Mouse (Mus musculus): ENCODE results near the gene Pias1. TPM values are rescaled to one million over a fixed set of nuclear protein-coding genes. Genes with fewer than 3 reads are reported as not detected.

The Pias1 gene
- total RNA-seq (2015) (56.1 and 75.9 TPM in 2 replicates), total RNA-seq (2017) (20.3 and 40.8 TPM in 2 replicates)

DNA sequence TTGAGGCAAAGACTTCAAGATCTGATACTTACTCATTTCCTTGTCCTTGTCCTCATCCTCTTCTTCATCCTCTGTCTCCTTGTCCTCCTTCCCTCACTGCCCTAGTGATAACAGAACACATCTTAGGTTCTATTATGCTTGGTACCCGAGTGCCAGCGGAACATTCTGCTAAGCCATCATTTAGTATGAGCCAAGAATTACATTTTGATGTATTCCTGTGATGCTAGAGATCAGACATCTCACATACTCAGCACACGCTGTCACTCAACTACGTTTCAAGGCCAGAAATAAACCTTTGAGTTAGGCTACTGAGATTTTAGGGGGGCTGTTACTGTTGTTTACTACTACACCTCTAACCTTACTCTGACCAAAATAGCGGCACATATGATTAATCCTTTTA, at the start of gene Pias1:
TSS of gene Pias1 (minus strand) at position 101 of the 400 bp plus-strand sequence.
- no peak for ATAC-seq (replicated peaks; ENCODE audit: poor library complexity)

DNA sequence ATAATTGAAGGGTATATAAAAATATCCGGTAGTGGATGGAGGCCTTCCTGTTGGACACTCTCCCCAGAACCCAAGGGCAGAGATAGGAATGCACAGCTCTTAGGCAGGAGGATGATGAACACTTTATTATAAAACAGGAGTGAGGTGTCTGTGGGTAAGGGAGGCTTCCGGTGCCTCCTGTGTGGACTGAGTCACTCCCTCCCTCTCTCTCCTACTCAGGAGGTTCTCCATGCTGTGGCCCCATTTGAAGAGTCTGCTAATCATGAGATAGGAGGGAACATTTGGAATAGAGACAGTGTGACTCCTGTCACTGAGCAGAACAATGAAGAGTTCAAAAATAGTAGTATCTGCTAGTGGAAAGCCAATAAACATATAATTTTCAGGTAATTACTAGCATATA, 47.7 kb upstream of the Pias1 start:
- no peak for ATAC-seq (replicated peaks; ENCODE audit: poor library complexity)

DNA sequence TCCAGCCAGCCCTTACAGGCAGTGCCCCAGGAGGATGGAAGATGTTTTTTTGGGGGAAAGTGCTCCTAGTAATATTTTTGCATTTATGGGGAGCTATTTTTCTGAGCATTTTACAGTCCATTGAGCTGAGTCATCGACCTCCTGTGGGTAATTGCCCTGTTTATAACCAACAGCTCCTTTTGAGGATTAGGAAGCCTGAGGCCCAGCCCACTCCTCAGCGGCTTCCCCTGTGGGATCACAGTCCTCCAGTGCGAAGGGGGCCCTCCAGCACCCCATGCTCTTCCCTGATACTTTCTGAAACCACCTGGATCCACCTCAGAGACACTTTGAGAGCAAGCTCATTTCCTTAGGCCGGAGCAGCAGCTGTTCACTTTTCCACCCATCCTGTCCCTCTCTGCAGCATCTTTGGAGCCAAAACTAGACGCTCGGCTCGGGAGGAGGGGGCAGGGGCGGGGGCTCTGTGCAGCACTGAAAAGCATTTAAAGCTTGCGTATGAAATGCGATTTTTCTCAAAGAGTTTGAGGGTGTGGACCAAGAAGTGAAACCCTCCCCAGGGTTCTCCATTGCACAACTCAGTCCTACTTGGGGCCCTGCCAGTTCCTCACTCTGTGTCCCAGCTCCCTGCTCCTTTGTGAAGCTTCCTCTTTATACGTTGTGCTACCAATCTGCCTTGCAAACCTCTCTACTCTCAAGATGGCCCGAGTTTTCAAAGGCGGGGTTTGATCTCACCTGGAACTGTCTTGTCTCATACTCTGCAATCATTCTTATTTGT, 43.5 kb upstream of the Pias1 start:
- ATAC-seq (replicated peaks; ENCODE audit: poor library complexity) = peak; percentile 96

DNA sequence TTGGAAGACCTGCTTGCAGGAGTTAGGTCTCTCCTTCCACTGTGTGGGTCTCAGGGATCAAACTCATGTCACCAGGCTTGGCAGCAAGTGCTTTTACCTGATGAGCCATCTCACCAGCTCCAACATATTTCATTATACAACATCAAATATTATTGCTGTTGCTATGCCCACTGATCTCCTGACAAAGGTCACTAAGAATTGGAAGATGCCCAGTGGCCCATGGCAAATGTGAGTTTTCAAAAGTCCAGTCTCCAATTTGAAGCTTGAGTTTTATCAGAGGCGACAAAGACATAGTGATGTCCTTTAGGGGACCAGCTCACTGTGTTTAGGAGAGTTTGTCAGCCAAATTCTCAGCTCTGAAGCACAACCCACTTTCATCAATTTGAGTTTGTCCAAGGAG, 34.8 kb upstream of the Pias1 start:
- ATAC-seq (replicated peaks; ENCODE audit: poor library complexity) = no peak

DNA sequence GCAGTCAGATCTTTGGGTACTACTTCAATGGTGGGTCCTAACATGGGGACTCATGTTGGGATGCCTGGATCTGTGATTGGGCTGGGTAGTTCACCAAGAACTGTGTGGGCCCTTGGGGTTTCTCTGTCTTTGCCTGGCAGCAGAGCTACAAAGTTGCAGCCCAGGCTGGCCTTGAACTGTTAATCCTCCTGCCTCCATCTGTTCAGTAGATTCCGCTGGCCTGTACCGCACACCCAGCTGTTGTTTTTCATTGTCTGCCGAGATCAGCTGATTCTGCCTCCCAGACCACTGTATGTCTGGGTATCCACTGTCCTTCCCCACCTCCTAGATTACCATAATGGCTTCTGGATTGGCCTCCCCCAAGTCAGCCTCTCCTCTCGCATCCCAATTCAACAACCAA, 19.6 kb upstream of the Pias1 start:
- no peak for ATAC-seq (replicated peaks; ENCODE audit: poor library complexity)

DNA sequence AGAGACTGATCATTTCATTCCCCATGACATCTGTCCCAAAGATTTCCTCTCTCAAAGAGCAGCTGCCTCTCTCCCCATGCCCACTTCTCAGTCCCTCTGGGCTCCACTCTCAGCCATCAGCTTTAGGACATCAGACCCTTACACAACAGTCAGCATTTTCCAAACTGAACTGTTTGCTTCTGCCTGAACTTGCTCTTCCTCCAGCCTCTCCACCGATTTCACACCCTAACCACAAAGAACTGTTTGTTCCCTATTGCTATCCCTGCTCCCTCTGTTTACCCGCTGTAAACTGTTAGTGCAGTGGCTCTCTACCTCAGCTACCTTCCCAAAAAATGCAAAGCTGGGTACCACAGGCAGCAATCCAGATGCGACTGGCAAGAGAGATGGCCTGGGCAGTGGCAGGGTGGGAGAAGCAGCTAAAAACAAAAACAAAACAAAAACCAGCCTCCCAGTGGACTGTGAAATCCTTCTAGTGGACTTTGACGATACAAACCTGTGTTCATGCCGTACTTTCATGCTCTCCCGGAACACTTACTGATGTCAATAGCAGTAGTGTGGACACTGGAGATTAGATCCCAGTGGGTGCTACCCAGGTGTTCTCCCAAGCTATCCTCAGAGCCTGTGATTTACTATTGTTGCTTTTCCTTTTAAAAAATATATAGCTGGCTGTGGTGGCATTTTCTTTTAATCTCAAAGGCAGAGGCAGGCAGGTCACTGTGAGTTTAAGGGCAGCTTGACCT, 18.5 kb upstream of the Pias1 start:
- no peak for ATAC-seq (replicated peaks; ENCODE audit: poor library complexity)

DNA sequence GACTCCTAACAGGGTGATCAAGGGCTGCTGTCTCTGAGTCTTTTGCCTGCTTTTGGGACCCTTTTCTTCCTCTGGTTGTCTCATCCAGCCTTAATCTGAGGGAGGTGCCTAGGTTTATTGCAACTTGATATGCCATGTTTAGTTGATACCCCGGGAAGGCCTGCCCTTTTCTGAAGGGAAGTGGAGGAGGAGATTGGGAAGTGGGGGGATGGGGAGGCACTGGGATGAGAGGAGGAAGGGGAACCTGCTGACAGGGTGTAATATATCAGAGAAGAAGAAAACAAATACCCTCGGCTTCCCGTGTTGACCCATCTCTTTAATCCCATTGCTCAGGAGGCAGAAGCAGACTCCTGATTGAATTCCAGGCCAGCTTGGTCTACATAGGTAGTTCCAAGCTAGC, 10.8 kb upstream of the Pias1 start:
- no peak for ATAC-seq (replicated peaks; ENCODE audit: poor library complexity)

DNA sequence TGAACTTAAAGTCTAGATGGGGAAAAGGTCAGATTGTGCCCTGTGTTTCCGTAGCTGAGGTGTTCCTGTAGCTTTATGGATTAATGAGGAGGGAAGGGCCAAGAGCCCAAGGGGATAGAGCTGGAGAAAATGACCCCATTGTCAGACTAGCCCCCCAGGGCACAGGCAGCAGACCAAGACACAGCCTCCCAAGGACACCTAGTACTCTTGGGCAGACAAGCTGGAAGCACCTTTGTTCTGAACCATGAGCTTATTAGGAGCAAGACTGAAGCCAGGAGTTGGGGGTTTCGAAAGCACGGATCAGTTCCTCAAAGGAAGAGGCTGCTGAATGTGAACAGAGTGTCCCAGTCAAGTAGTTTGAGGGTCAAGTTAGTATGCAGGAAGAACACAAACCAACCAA, 9.9 kb upstream of the Pias1 start:
- no peak for ATAC-seq (replicated peaks; ENCODE audit: poor library complexity)

DNA sequence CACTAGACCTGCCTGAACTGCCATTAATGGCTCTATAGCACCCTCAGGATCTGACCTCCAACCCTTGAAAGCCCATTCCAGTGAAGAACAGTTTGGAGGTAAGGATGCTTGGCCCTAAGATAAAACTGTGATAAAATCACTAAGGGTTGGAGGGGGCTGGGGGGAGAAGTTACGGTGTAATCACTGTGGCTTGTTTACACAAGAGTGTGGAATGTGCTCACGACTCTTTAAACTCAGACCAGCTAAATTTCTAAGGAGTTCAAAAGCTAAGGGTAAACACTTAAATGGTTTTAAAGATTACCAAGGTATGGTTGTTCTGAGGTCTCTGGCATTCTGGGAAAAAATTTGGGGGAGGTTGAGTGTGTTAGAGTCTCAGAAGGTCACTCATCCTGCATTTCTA, 7.5 kb upstream of the Pias1 start:
- no peak for ATAC-seq (replicated peaks; ENCODE audit: poor library complexity)

DNA sequence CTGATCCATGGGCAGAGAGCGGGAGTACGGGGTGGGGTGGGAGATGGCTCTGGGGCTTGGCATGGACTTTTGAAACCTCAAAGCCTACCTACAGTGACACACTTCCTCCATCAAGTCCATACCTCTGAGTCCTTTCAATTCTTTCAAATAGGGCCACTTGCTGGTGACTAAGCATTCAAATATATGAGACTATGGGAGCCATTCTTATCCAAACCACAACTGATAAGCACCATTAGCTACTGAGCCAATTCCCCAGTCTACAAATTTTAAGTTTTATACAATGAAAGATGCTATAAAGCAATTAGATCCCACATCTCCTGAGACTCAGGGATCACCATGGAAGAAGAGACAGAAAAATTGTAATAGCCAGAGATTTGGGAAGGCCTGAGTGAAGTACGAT, 2.4 kb upstream of the Pias1 start:
- ATAC-seq (replicated peaks; ENCODE audit: poor library complexity) = no peak

DNA sequence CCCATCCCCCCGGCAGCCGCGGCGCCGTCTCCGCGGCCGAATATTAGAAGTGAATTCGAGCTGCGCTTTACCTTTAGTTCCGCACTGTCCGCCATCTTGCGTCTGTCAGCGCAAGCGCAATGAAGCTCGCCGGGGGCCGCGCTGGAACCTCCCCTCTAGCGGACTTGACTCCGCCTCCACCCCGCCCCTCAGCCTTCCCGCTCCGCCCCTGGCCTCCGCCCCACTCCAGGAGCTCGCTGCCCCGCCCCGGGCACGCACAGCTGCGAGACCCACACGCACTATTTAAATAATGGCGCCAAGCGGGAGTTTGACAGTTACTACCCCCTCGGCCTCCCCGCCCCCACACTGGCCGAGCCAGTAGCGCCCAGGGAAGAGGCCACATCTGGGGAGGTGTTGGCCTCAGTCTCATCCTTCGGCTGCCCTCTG, 6.9 kb downstream of the Pias1 start:
- peak; percentile 99 for ATAC-seq (replicated peaks; ENCODE audit: poor library complexity)

DNA sequence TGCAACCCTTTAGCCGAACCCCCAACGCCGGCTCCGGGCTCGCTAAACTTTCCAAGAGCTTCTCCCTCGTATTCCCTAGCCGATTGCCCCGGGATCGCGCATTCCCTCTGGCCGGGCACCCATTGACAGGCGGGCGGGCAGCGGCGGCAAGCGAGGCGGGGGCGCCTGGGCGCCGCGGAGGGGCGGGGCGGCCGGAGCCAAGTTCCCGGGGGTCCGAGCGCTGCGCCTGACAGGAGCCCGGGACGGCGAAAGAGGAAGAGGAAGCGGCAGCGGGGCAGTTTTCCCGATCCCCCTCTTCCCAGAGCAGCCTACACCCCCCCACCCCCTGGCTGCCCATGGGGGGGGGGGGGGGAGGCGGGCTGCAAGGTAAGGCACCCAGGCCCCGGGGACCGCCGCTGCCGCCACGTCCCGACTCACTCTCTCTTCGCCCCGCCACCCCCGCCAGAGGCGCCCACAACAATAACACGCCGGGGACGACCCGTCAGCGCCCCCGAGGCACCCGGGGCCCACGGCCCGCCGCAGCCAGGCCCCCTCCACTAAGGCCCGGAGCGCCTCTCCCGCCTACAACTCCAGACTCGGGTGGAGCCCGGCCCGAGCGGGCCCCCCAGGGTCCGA, 7.5 kb downstream of the Pias1 start:
- ATAC-seq (replicated peaks; ENCODE audit: poor library complexity) = peak; percentile 18

DNA sequence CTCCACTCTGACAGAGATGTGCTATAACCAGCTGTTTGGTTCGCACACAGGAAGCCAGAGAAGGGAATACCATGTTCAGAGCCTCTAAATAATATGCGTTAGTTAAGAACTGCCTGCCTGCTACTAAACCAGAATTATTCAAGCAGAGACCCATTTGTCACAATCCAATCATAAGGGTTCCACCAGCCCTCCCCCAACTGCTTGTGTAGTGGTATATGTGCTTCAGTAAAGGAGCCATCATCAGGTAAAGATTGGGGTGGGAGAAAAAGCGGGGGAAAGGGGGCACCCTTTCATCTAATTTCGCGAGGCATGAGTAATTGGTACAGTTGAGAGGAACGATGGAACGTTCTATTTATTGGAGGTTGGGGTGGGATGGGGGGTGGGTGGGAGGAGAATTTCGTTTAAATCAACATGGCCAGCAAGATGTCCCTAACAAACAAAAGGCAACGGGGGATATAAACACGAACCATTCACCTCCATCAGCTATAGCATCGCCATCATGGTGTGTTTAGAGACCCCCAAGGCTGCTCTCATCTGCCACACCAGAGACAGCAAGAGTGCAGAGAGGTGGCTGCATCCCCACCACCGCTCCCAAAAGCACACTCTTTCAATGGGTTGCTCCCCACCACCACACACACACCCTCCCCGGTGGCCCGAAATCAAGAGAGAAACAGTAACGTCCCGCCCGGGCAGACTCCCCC, 8.1 kb downstream of the Pias1 start:
- no peak for ATAC-seq (replicated peaks; ENCODE audit: poor library complexity)

DNA sequence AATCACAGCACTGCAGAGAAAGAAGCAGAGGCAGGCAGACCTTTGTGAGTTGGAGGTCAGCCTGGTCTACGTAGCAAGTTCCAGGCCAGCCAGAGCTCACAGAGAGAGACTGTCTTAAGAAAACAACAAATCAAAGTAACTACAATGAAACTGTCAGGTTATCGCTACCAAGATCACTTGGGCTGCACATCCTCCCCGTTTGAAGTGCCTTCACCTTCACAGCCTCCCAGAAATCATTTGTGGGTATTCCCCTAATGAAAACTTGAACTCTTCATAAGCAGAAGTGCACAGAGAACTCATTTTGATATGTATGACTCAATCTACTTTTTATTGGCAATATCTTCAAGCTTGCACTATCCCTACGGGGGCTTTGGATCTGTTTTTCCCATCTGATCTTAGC, 10.6 kb downstream of the Pias1 start:
- ATAC-seq (replicated peaks; ENCODE audit: poor library complexity) = no peak

DNA sequence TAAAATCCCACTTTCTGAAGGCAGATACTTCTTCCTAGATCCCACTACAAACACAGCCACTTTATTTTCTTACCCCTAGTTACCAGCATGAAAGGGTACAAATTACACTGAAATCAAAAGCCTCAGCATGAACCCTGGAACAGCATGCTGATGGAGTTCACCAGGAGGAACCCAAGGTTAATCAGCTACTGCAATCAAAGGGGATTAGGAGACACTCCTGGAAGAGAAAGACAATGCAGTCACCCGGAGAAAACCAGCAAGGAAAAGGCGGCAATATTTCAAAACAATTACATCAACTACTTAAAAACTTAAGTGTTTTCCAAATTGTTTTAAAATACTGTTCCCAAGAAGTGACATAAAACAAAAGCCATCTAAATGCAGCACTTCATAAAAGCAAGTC, 11.9 kb downstream of the Pias1 start:
- ATAC-seq (replicated peaks; ENCODE audit: poor library complexity) = no peak

DNA sequence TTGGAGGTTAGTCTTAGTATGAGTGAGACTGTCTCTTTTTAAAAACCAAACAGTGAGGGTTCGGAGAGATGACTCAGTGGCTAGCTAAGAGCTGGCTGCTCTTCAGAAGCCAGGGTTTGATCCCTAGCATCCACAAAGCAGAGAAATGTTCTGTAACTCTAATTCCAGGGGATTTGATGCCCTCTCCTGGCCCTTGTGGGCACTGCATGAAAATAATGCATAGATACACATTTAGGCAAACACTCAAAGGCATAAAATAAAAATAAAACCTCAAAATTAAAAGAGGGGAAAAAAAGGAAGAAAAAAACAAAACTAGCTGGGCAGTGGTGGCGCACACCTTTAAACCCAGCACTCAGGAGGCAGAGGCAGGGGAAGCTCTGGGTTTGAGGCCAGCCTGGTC, 13.3 kb downstream of the Pias1 start:
- ATAC-seq (replicated peaks; ENCODE audit: poor library complexity) = peak; percentile 67; the same call in 1 of the 2 replicates

DNA sequence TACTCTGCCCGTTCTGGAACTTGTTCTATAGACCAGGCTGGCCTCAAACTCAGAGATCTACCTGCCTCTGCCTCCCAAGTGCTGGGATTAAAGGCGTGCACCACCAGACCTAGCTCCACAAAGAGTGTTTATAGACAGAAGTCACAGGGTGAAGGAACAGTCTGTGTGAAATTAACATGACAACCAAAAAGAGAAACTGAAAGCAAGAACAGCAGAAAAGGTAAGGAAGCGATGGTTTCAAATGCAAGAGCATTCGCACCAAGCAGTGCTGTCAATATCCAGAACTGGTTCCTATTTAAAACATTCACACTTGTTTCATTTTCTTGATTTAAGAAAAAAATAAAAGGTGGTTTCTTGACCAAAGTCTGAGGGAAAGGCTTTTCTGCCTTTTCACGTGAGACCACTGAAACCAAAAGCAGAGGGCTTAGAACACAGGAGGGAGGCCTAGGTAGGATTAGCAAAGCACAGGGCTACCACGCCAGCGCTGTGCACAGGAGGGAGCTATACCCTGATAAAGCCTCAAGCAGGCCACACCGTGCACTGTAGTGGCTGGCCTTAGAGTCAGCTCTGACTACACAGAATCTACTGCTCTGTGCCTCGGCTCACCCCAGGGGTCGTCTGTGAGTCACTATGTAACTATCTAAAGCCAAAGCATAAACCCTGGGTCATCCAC, 15.5 kb downstream of the Pias1 start:
- peak; percentile 95 for ATAC-seq (replicated peaks; ENCODE audit: poor library complexity)

DNA sequence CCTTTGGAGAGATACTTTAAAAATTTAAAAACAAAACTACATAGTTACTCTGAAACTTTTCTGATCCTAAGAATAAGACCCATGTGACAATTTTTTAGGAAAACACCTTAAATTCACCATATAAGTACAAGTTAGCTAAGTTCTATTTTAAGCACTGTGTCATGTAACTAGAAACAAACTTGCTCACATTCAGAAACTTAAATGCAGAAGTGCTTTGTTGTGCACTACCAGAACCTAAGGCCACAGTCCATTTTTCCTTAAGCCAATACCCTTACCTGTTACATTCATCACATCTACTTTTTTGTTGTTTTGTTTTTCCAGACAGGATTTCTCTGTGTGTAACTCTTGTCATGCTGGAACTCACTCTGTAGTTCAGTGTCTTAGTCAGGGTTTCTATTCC, 17.4 kb downstream of the Pias1 start:
- no peak for ATAC-seq (replicated peaks; ENCODE audit: poor library complexity)

DNA sequence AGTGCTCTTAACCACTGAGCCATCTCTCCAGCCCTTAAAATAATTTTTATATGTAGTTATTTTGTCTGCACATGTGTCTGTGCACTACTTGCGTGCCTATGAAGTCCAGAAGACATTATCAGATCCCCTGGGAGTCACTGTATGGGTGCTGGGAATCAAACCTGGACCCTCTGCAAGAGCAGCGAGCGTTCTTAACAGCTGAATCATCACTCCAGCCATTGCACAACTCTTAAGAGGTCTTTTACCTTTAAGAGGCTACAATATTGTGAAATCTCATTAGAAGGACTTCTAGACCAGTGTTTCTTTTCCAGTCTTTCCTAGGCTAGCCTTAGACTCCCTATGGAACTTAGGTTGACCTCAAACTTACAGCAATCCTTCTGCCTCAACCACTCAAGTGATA, 21.7 kb downstream of the Pias1 start:
- ATAC-seq (replicated peaks; ENCODE audit: poor library complexity) = no peak

DNA sequence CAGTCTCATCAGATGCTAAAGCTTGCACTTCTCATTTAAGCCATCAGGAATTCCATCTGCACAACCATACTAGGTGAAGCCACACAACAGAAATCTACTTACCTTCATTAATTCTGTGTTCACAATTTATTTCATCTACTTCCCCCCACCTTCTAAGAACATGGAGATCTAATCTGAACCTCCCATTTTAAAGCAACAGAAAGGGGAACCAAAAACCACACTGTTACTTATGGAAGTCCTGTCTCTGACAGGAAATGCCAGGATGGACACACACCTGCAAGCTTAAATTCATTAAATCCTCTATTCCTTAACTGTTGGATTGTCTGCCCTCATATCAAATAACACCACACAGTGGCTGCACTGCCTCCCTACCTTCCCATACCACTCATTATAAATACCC, 35.0 kb downstream of the Pias1 start:
- peak; percentile 52 for ATAC-seq (replicated peaks; ENCODE audit: poor library complexity)

DNA sequence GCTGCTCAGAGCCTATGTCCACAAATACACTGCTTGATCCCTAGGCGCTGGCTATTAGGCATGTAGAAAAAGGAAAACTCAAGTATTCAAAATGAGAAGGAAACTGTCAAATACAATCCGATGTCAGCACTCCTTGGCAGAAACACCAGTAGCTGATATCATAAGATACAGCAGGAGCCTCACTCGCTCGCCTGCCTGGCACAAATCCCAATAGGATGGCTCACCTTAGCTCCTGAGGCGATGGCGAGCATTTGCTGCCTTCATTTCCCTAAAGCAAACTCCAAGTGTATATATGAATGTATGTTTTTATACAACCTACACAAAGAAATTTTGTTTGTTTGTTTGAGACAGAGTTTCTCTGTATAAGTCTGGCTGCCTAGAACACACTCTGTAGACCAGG, 42.4 kb downstream of the Pias1 start:
- no peak for ATAC-seq (replicated peaks; ENCODE audit: poor library complexity)

All from megakaryocyte progenitor cell, adult 5-6 weeks (primary cell).